Mouse (Mus musculus) MEL (cell line): ENCODE data around the gene Rbpjl.

ENCODE experiments used
- CHD2 ChIP-seq: IDR thresholded peaks from 2 replicates; pipeline ENCODE4 v1.6.1; 2011; ENCODE audit warnings: low read length, improper control_type of control experiment
- CTCF ChIP-seq, 3 experiments: IDR thresholded peaks in 2 of 3; conservative IDR thresholded peaks in 1 of 3; 2 replicates each; pipeline ENCODE4 v1.5.1; 2011 to 2012; ENCODE audit warnings: low read length in 3 of 3, low read depth in 2 of 3, mild to moderate bottlenecking in 2 of 3, improper control_type of control experiment in 1 of 3, inconsistent platforms in 1 of 3, mixed read lengths in 1 of 3, moderate library complexity in 1 of 3; ENCODE audit not compliant: control insufficient read depth in 1 of 3, insufficient read depth in 1 of 3, poor library complexity in 1 of 3, severe bottlenecking in 1 of 3
- ETS1 ChIP-seq: IDR thresholded peaks from 2 replicates; pipeline ENCODE4 v1.6.1; 2012; ENCODE audit warnings: low read depth, mild to moderate bottlenecking, inconsistent platforms, low read length, improper control_type of control experiment, moderate library complexity
- KAT2A ChIP-seq: conservative IDR thresholded peaks from 2 replicates; pipeline ENCODE4 v1.6.1; 2012; ENCODE audit warnings: low read depth, low read length, improper control_type of control experiment, inconsistent platforms
- MEF2A ChIP-seq: IDR thresholded peaks from 2 replicates; pipeline ENCODE4 v1.6.1; 2014; ENCODE audit warnings: low read depth, mild to moderate bottlenecking, inconsistent platforms, low read length, improper control_type of control experiment; ENCODE audit not compliant: poor library complexity, insufficient replicate concordance, severe bottlenecking; ENCODE audit errors: extremely low read depth
- POLR2A ChIP-seq, 2 experiments: IDR thresholded peaks; 2 replicates each; pipeline ENCODE4 v1.6.1; 2011 to 2012; ENCODE audit warnings: low read length in 2 of 2, mild to moderate bottlenecking in 2 of 2, control low read depth in 1 of 2, improper control_type of control experiment in 1 of 2, low read depth in 1 of 2, moderate library complexity in 1 of 2; ENCODE audit not compliant: control insufficient read depth in 1 of 2, insufficient read depth in 1 of 2, poor library complexity in 1 of 2
- POLR2AphosphoS2 ChIP-seq: IDR thresholded peaks from 2 replicates; pipeline ENCODE4 v1.6.1; 2011; ENCODE audit warnings: low read length, improper control_type of control experiment

DNA sequence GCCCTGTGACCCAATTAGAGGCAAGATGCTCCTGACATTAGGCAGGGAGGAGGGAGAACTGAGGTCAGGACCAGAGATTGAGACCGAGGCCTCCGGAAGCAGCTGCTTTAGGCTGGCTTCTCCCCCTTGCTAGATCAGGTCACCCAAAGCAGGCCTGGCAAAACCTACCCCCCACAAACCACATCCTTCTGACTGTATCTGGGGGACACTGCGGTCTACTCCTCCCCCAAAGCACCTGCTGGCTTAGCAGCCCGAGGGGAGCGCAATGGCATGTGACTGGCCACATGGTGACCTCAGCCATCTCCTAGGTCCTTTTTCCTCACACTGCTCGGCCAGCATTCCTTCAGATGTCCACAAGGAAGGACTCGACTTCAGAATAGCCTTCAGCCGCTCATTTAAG lies 38.2 kb downstream of the Rbpjl start:
- no peak for TF ChIP-seq POLR2A (IDR thresholded peaks at IDR 0.05; ENCODE audit: control insufficient read depth in 1 of 2, insufficient read depth in 1 of 2, low read depth in 1 of 2, low read length in 2 of 2, poor library complexity in 1 of 2)
- TF ChIP-seq KAT2A, result no peak
- TF ChIP-seq CTCF (IDR thresholded peaks at IDR 0.05 in 2 of 3, conservative IDR thresholded peaks at IDR 0.05 in 1 of 3; ENCODE audit: control insufficient read depth in 1 of 3, insufficient read depth in 1 of 3, low read depth in 2 of 3, low read length in 3 of 3, poor library complexity in 1 of 3, severe bottlenecking in 1 of 3), result no peak
- no peak for TF ChIP-seq POLR2AphosphoS2
- TF ChIP-seq MEF2A, result no peak
- TF ChIP-seq CHD2, result no peak
- no peak for TF ChIP-seq ETS1
